Mouse (Mus musculus) adrenal gland, postnatal 0 days (tissue): ENCODE measurements around the gene Cpa1. TPM values are rescaled to one million over a fixed set of nuclear protein-coding genes. Genes with fewer than 3 reads are reported as not detected.

Experiments
- polyA plus RNA-seq: library from polyadenylated mRNA; unstranded; fragments of >200 nt; fragmentation: Nextera tagmentation; extraction: Ambion mirVana; gene quantifications from 2 replicates; pipeline ENCODE4 v1.2.1, GENCODE M21; 2015

The Cpa1 gene
- 1.1 and 1.4 TPM in 2 replicates for polyA plus RNA-seq

GRCm38 (mm10) chr6:30638674-30639268, at the start of gene Cpa1:
TSS of gene Cpa1 (plus strand) at chr6:30639218.

GRCm38 (mm10) chr6:30610710-30611109, 28.3 kb upstream of the Cpa1 start, which contains the start of gene Cpa5:
TSS of gene Cpa5 (plus strand) at chr6:30611010.

GRCm38 (mm10) chr6:30693350-30693991, 54.5 kb downstream of the Cpa1 start, which contains the start of gene Cep41:
TSS of gene Cep41 (minus strand) at chr6:30693749.

Other genes with a start within 250 kb of the Cpa1 start
- 31.3 and 38.0 TPM in 2 replicates for gene Zc3hc1, start 248.2 kb upstream of the Cpa1 start, polyA plus RNA-seq
- gene Klhdc10, start 237.3 kb upstream of the Cpa1 start, polyA plus RNA-seq: 11.1 TPM in 2 replicates
- 22.2 and 26.8 TPM in 2 replicates for gene Tmem209, start 129.4 kb upstream of the Cpa1 start, polyA plus RNA-seq
- 0.11 and 0.39 TPM in 2 replicates for gene Ssmem1, start 129.4 kb upstream of the Cpa1 start, polyA plus RNA-seq
- gene Cpa2, start 97.6 kb upstream of the Cpa1 start, polyA plus RNA-seq: 8.5 and 9.7 TPM in 2 replicates
- gene Cpa4, start 70.8 kb upstream of the Cpa1 start, polyA plus RNA-seq: 1.0 and 2.3 TPM in 2 replicates
- gene Cpa5, start 28.2 kb upstream of the Cpa1 start, polyA plus RNA-seq: 0.11 and 0.13 TPM in 2 replicates
- 7.9 and 13.4 TPM in 2 replicates for gene Cep41, start 54.5 kb downstream of the Cpa1 start, polyA plus RNA-seq
- 575 TPM in 2 replicates for gene Mest, start 84.3 kb downstream of the Cpa1 start, polyA plus RNA-seq